Mouse (Mus musculus): Measurements from ENCODE around the gene Wdr20. TPM values are rescaled to one million over a fixed set of nuclear protein-coding genes. Genes with fewer than 3 reads are reported as not detected.

Gene Wdr20
- polyA plus RNA-seq, 1 experiment from 2014 or later: 21.1 TPM

DNA sequence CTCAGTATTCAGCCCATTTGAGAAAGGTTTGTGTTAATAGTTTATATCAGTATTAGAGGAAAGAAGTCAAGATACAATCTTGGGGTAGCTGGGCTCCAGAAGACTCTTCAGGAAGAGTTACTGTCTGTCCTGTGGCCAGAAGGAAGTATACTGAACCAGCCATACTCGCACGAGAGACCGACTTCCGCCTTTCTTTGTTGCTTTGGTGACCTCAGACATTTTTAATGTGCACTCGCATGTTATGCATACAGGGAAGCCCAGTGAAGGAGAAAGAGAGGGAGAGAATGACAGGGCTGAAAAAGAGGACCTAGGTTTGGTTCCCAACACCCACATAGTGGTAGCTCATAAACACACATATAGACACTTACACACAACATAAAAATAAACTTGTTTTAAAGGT lies 26.8 kb downstream of the Wdr20 start:
- no peak overlapping the region for H3K9ac ChIP-seq (ENCODE audit: low read depth, low read length)
- H3K9me3 ChIP-seq (ENCODE audit: control insufficient read depth, low read length): no peaks in the 10 kb centered on the region
- no peaks in the 10 kb centered on the region for H3K27me3 ChIP-seq (replicated peaks; ENCODE audit: control insufficient read depth, insufficient read depth, low read length)
- ATAC-seq: no peak
- H3K4me3 ChIP-seq (ENCODE audit: low read length): no peak overlapping the region
- H3K27ac ChIP-seq (ENCODE audit: low read length): no peak overlapping the region
- H3K36me3 ChIP-seq (ENCODE audit: control insufficient read depth, insufficient read depth, low read length): no peaks in the 10 kb centered on the region
- H3K4me2 ChIP-seq (ENCODE audit: low read depth, low read length): no peak overlapping the region
- H3K4me1 ChIP-seq (ENCODE audit: control insufficient read depth, insufficient read depth, low read length): no peaks in the 10 kb centered on the region
- WGBS: 82% methylated on average over 5 of the region's 5 CpGs

DNA sequence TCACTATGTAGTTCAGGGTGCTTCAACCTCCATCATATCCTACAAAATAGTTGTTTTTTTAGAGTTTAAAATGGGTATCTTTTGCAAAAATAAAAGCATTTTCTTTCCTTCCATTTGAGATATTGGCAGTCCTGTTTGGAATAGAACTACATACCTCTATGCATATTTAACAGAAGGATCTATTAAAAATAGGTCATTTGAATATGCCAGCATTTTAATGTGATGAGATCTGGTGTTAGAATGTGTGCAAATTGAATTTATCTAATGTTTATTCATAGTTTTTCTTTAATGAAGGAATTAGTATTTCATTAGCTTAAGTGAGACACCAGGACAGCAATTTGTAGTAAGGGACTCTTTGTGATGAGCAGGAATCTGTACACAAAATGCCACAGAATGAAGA lies 30.8 kb downstream of the Wdr20 start:
- no peak for ATAC-seq
- Histone ChIP-seq H3K27ac (ENCODE audit: low read length) (no peak overlapping the region), H3K27me3 (replicated peaks; ENCODE audit: control insufficient read depth, insufficient read depth, low read length) (no peaks in the 10 kb centered on the region), H3K4me2 (ENCODE audit: low read depth, low read length) (no peak overlapping the region), H3K36me3 (ENCODE audit: control insufficient read depth, insufficient read depth, low read length) (no peaks in the 10 kb centered on the region), H3K9ac (ENCODE audit: low read depth, low read length) (no peak overlapping the region; the same call in 1 of the 2 replicates), H3K4me1 (ENCODE audit: control insufficient read depth, insufficient read depth, low read length) (no peaks in the 10 kb centered on the region), H3K9me3 (ENCODE audit: control insufficient read depth, low read length) (no peaks in the 10 kb centered on the region), H3K4me3 (ENCODE audit: low read length) (no peak overlapping the region)

DNA sequence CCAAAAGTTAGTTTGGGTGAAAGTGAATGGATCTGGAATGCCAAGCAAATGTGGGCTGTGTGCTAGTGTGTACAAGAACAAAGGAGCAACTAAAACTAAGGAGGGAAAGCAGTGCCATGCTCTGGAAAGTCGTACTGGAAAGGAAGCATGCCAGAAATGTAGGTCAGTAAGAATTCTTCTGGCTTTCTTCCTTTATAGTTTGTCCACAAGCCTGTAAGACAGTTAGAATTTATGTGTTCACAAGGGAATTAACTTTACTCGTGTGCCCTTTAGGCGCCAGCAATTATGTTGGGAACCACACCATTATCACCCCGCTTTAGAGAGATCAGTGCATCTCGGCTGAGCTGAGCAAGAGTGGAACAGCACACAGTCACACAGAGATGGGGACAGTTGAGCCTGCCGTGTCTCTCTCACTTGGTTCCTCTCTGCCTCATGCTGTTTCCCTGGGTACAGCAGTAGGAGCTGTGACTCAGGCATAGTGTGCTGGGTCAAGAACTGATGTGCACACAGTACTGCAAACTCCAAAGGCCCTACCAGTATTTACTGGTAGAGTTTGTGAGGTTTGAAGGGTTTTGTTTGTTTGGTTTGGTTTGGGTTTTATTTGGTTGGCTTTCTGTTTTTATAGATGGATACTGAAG lies 32.0 kb downstream of the Wdr20 start:
- H3K27ac ChIP-seq (ENCODE audit: low read length): no peak overlapping the region
- 63% methylated on average over 6 of the region's 6 CpGs for WGBS
- H3K9ac ChIP-seq (ENCODE audit: low read depth, low read length): no peak overlapping the region
- no peaks in the 10 kb centered on the region for H3K9me3 ChIP-seq (ENCODE audit: control insufficient read depth, low read length)
- H3K36me3 ChIP-seq (ENCODE audit: control insufficient read depth, insufficient read depth, low read length): no peaks in the 10 kb centered on the region
- H3K4me1 ChIP-seq (ENCODE audit: control insufficient read depth, insufficient read depth, low read length): no peaks in the 10 kb centered on the region
- no peak for ATAC-seq
- H3K4me3 ChIP-seq (ENCODE audit: low read length): no peak overlapping the region
- H3K27me3 ChIP-seq (replicated peaks; ENCODE audit: control insufficient read depth, insufficient read depth, low read length): no peaks in the 10 kb centered on the region
- H3K4me2 ChIP-seq (ENCODE audit: low read depth, low read length): no peak overlapping the region

DNA sequence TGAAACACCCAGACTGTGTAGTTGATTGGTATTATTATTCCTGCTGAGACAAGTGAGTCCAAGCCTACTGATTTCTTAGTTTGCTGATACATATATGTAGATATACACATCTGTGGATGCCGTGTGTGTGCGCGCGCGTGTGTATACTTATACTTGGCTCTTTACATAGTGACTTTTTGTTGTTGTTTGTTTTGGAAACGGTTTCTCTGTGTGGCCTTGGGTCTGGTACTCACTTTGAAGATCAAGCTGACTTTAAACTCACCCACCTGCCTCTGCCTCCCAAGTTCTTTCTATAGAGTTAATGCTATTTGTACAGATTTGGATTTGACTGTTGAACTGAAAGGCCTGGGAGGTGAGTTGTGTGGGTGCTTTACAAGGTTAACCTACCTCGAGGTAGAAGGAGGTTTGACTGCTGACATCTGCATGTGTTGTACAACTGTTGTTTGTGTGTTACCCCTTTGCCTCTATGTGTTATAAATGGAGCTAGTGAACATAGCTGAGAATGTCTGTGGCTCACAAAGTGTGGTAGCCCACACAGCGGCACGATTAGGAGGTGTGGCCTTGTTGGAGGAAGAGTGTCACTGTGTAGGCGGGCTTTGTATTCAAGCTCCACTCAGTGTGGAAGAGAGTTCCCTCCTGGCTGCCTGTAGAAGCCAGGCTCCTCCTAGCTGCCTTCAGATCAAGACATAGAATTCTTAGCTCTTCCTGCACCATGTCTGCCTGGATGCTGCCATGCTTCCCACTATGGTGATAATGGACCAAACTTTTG lies 32.9 kb downstream of the Wdr20 start:
- H3K4me3 ChIP-seq (ENCODE audit: low read length): no peak overlapping the region
- no peaks in the 10 kb centered on the region for H3K4me1 ChIP-seq (ENCODE audit: control insufficient read depth, insufficient read depth, low read length)
- no peaks in the 10 kb centered on the region for H3K27me3 ChIP-seq (replicated peaks; ENCODE audit: control insufficient read depth, insufficient read depth, low read length)
- H3K9ac ChIP-seq (ENCODE audit: low read depth, low read length): no peak overlapping the region
- no peaks in the 10 kb centered on the region for H3K9me3 ChIP-seq (ENCODE audit: control insufficient read depth, low read length)
- H3K36me3 ChIP-seq (ENCODE audit: control insufficient read depth, insufficient read depth, low read length): no peaks in the 10 kb centered on the region
- H3K27ac ChIP-seq (ENCODE audit: low read length): no peak overlapping the region
- H3K4me2 ChIP-seq (ENCODE audit: low read depth, low read length): no peak overlapping the region
- no peak for ATAC-seq
- WGBS: 87% methylated on average over 10 of the region's 10 CpGs

DNA sequence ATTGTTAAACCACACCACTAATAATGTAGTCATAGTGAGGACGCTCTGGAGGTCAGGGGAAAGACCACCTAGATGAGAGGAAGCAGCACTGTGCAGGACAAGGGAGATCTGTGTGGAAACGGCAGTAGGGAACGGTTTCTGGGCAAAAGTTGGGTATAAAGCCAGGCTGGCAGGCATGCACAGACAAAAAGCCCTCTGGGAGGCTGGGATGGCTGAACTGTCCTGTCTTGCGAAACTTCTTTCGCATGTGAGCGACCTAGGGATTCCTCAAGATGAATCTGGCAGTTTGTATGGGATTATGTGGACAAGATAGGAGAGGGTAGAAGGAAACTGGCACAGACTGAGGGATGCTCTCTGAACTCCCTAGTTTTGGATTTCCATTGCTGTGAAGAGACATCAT lies 34.2 kb downstream of the Wdr20 start:
- ATAC-seq: no peak
- no peaks in the 10 kb centered on the region for H3K27me3 ChIP-seq (replicated peaks; ENCODE audit: control insufficient read depth, insufficient read depth, low read length)
- H3K4me2 ChIP-seq (ENCODE audit: low read depth, low read length): no peak overlapping the region
- no peak overlapping the region for H3K4me3 ChIP-seq (ENCODE audit: low read length)
- no peaks in the 10 kb centered on the region for H3K36me3 ChIP-seq (ENCODE audit: control insufficient read depth, insufficient read depth, low read length)
- H3K9ac ChIP-seq (ENCODE audit: low read depth, low read length): no peak overlapping the region
- H3K9me3 ChIP-seq (ENCODE audit: control insufficient read depth, low read length): no peaks in the 10 kb centered on the region
- 95% methylated on average over 6 of the region's 6 CpGs for WGBS
- no peak overlapping the region for H3K27ac ChIP-seq (ENCODE audit: low read length)
- no peaks in the 10 kb centered on the region for H3K4me1 ChIP-seq (ENCODE audit: control insufficient read depth, insufficient read depth, low read length)

DNA sequence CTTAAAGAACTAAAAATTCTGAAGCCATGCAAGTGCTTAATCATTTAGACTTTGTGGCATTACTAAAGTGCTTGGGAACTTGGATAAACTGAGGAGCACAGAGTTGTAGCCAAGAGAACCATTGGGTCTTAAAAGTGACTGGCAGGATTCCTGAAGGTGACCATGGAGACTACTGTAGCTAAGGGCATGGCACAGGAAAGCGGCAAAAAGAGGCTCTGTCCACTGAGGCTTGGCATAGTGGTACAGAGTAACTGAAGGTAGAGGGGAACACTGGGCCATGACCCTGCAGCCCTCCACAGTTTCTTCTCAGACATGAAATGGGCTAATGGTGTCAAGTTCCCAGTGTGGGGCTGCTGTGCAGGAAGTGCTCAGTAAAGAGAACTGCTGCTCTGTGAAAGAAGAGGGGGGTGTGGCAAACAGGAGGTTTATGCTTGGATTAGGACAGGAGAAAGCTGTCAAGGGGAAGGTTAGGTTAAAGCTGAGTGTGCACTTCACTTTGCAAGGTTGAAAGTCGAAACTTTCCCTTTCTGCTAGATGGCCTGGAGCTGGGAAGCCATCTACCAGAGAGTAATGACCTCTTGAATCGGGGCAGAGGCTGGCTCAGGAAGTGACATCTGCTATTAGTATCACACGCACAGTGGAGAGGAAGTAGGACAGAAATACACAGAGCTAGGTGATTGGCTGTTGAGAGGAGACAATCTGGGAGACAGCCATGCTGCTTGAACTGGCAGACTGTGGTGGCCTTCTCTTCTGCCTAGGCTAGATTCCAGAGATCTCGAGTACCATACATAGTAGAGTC lies 38.1 kb downstream of the Wdr20 start:
- Histone ChIP-seq H3K9ac (ENCODE audit: low read depth, low read length) (no peak overlapping the region), H3K4me2 (ENCODE audit: low read depth, low read length) (no peak overlapping the region), H3K9me3 (ENCODE audit: control insufficient read depth, low read length) (no peaks in the 10 kb centered on the region), H3K36me3 (ENCODE audit: control insufficient read depth, insufficient read depth, low read length) (no peaks in the 10 kb centered on the region), H3K27ac (ENCODE audit: low read length) (no peak overlapping the region), H3K4me1 (ENCODE audit: control insufficient read depth, insufficient read depth, low read length) (no peaks in the 10 kb centered on the region), H3K4me3 (ENCODE audit: low read length) (no peak overlapping the region), H3K27me3 (replicated peaks; ENCODE audit: control insufficient read depth, insufficient read depth, low read length) (no peaks in the 10 kb centered on the region)
- peak; percentile 72 for ATAC-seq
- WGBS: 62% methylated on average over 5 of the region's 5 CpGs

DNA sequence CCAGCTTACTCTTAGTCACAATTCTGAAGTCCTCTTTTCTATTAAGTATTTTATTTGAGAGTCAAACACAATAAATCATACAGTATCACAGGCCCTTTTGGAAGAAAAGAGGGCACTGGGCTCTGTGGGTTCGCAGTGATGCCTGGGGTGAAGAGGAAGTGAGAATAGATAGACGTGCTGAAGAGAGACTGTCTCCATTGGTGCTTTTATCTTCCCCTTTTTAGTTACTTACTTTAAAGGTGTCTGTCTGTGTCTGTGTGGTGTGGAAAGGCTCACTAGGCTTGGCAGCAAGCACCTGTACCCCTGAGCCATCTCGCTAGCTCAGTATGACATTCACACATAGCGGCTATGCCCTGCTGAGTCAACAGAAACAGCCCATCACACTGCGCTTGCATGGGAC lies 40.1 kb downstream of the Wdr20 start:
- H3K4me3 ChIP-seq (ENCODE audit: low read length): no peak overlapping the region
- no peaks in the 10 kb centered on the region for H3K36me3 ChIP-seq (ENCODE audit: control insufficient read depth, insufficient read depth, low read length)
- H3K9me3 ChIP-seq (ENCODE audit: control insufficient read depth, low read length): no peaks in the 10 kb centered on the region
- WGBS: 86% methylated on average over 5 of the region's 5 CpGs
- no peak overlapping the region for H3K27ac ChIP-seq (ENCODE audit: low read length)
- no peak overlapping the region for H3K9ac ChIP-seq (ENCODE audit: low read depth, low read length)
- H3K4me2 ChIP-seq (ENCODE audit: low read depth, low read length): no peak overlapping the region
- no peaks in the 10 kb centered on the region for H3K4me1 ChIP-seq (ENCODE audit: control insufficient read depth, insufficient read depth, low read length)
- no peaks in the 10 kb centered on the region for H3K27me3 ChIP-seq (replicated peaks; ENCODE audit: control insufficient read depth, insufficient read depth, low read length)
- no peak for ATAC-seq

DNA sequence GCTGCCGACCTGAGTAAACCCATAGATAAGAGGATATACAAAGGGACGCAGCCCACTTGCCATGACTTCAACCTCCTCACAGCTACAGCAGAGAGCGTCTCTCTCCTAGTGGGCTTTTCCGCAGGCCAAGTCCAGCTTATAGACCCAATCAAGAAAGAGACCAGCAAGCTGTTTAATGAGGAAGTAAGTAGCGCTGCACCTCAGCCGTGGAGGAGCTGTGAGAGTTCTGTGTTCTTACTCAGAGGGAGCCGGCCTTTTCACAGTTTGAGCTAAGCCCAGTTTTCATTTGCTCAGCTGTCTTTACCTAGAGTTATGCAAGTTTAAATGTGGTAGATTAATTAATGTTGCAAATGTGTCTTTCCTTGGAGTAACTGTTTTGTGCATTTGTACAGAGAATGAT lies 41.6 kb downstream of the Wdr20 start:
- no peak overlapping the region for H3K9ac ChIP-seq (ENCODE audit: low read depth, low read length)
- H3K9me3 ChIP-seq (ENCODE audit: control insufficient read depth, low read length): no peaks in the 10 kb centered on the region
- H3K27me3 ChIP-seq (replicated peaks; ENCODE audit: control insufficient read depth, insufficient read depth, low read length): no peaks in the 10 kb centered on the region
- H3K4me2 ChIP-seq (ENCODE audit: low read depth, low read length): no peak overlapping the region
- 61% methylated on average over 7 of the region's 7 CpGs for WGBS
- no peaks in the 10 kb centered on the region for H3K4me1 ChIP-seq (ENCODE audit: control insufficient read depth, insufficient read depth, low read length)
- no peak overlapping the region for H3K4me3 ChIP-seq (ENCODE audit: low read length)
- no peak overlapping the region for H3K27ac ChIP-seq (ENCODE audit: low read length)
- H3K36me3 ChIP-seq (ENCODE audit: control insufficient read depth, insufficient read depth, low read length): no peaks in the 10 kb centered on the region
- ATAC-seq: no peak

DNA sequence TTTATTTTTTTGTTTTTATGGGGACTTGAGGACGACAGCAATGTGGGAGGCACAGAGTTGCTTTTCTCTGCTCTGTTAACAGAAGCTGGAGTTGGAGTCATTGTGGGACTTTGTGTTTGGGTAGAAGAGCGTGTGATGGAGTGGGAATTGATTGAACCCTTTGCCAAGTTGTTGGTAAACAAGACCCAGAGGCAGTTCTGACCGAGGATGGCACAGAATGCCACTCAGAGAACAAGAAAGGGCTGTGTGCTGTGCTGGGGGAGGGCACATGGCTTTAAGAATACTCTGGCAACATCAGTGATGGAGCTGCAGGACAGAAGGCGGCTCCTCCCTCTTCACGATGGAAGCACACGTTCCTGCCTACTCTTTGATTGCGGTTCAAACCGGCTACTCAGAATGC lies 43.4 kb downstream of the Wdr20 start:
- Histone ChIP-seq H3K27me3 (replicated peaks; ENCODE audit: control insufficient read depth, insufficient read depth, low read length) (no peaks in the 10 kb centered on the region), H3K9ac (ENCODE audit: low read depth, low read length) (no peak overlapping the region)

More for the DNA sequence above, 43.4 kb downstream of the Wdr20 start:
- Histone ChIP-seq H3K27ac (ENCODE audit: low read length) (no peak overlapping the region), H3K4me2 (ENCODE audit: low read depth, low read length) (no peak overlapping the region), H3K36me3 (ENCODE audit: control insufficient read depth, insufficient read depth, low read length) (no peaks in the 10 kb centered on the region), H3K9me3 (ENCODE audit: control insufficient read depth, low read length) (no peaks in the 10 kb centered on the region), H3K4me3 (ENCODE audit: low read length) (no peak overlapping the region), H3K4me1 (ENCODE audit: control insufficient read depth, insufficient read depth, low read length) (no peaks in the 10 kb centered on the region)
- 80% methylated on average over 8 of the region's 8 CpGs for WGBS
- ATAC-seq: no peak

Measured in intestine, embryonic 16.5 days (tissue).